Mouse (Mus musculus): ENCODE results near the gene Med12l. TPM values are rescaled to one million over a fixed set of nuclear protein-coding genes. Genes with fewer than 3 reads are reported as not detected.

Gene Med12l
- polyA plus RNA-seq, 1 experiment from 2014 or later, result 6.5 TPM

DNA sequence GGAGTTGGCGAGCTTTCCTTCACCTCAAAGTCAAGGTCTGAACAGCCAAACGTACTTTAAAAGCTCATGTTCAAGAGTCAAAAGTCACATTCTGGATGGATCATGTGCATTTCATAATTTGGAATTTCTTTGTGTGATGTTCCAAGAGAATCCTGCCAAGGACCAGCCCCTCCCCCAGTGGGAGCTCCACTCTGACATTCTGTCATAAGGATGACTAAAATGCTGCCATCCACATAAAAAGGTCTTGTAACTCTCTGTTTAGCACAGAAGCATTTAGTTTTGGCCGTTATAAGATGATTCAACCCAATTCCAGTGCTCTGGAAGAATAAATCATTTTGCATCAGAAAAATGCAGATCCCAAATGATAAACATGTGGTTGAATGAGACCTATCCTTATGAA is 348.5 kb downstream of the Med12l start:
- ATAC-seq (ENCODE audit: low FRiP score, low TSS enrichment), result no peak
- no peaks in the 10 kb centered on the region for H3K9me3 ChIP-seq (ENCODE audit: control insufficient read depth, low read length)
- no peak for DNase-seq
- no peak overlapping the region for H3K9ac ChIP-seq (replicated peaks; ENCODE audit: low read length)
- H3K27me3 ChIP-seq (ENCODE audit: control insufficient read depth, insufficient read depth, low read length), result no peaks in the 10 kb centered on the region
- H3K4me3 ChIP-seq (replicated peaks; ENCODE audit: low read depth, low read length), result no peak overlapping the region
- H3K36me3 ChIP-seq (ENCODE audit: control insufficient read depth, insufficient read depth, low read length), result no peaks in the 10 kb centered on the region
- no peak overlapping the region for H3K4me2 ChIP-seq (ENCODE audit: low read length)
- H3K27ac ChIP-seq (replicated peaks; ENCODE audit: low read depth, low read length), result no peak overlapping the region
- 93% methylated on average over 3 of the region's 3 CpGs for WGBS
- no peaks in the 10 kb centered on the region for H3K4me1 ChIP-seq (ENCODE audit: control insufficient read depth, insufficient read depth, low read length)

DNA sequence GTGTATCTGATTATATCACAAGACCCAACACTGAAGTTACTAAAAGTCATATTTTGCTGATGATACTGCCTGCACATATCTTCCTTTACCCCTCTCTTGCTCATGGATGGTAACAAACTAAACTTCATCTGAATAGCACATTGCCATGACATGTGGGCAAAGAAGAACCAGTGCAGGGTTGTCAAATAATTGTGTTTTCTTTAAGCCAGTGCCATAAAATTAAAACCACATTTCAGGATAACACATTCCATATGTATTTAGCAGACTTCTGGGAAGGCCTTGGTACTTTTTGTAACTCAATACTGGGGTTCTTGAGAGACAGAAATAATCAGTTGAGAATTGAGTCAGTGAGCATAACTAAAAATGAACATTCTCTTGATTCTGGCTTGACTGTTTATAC is 354.5 kb downstream of the Med12l start:
- Histone ChIP-seq H3K36me3 (ENCODE audit: control insufficient read depth, insufficient read depth, low read length) (no peaks in the 10 kb centered on the region), H3K27me3 (ENCODE audit: control insufficient read depth, insufficient read depth, low read length) (no peaks in the 10 kb centered on the region), H3K4me2 (ENCODE audit: low read length) (no peak overlapping the region), H3K9me3 (ENCODE audit: control insufficient read depth, low read length) (no peaks in the 10 kb centered on the region), H3K4me1 (ENCODE audit: control insufficient read depth, insufficient read depth, low read length) (no peaks in the 10 kb centered on the region), H3K9ac (replicated peaks; ENCODE audit: low read length) (no peak overlapping the region), H3K27ac (replicated peaks; ENCODE audit: low read depth, low read length) (no peak overlapping the region), H3K4me3 (replicated peaks; ENCODE audit: low read depth, low read length) (no peak overlapping the region)
- DNase-seq (no peak), ATAC-seq (ENCODE audit: low FRiP score, low TSS enrichment) (no peak)

DNA sequence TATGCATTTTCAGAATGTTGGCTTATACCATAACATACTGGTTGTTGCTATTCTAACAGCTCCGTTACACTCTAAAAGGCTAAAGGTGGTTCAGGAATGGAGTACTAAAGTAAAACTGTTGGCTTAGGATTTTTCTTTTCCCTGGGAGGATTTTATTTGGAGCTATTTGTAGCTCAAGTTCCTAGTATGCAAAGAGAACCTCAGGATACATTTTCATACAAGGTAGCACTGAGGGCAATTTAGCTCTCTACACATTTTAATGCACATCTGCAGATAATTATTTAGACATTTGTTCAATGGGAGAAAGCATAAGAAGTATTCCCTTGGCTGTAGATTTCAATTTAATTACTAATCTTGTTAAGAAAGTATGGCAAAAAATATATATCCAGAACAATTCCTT is 356.3 kb downstream of the Med12l start:
- Histone ChIP-seq H3K4me2 (ENCODE audit: low read length) (no peak overlapping the region), H3K4me3 (replicated peaks; ENCODE audit: low read depth, low read length) (no peak overlapping the region), H3K27me3 (ENCODE audit: control insufficient read depth, insufficient read depth, low read length) (no peaks in the 10 kb centered on the region), H3K36me3 (ENCODE audit: control insufficient read depth, insufficient read depth, low read length) (no peaks in the 10 kb centered on the region), H3K9ac (replicated peaks; ENCODE audit: low read length) (no peak overlapping the region), H3K9me3 (ENCODE audit: control insufficient read depth, low read length) (no peaks in the 10 kb centered on the region), H3K4me1 (ENCODE audit: control insufficient read depth, insufficient read depth, low read length) (no peaks in the 10 kb centered on the region), H3K27ac (replicated peaks; ENCODE audit: low read depth, low read length) (no peak overlapping the region)
- no peak for ATAC-seq (ENCODE audit: low FRiP score, low TSS enrichment)
- WGBS, result 93% methylated on average over 1 of the region's 1 CpGs
- DNase-seq, result no peak

Other genes starting within 250 kb of the Med12l start
- not detected in 2 replicates for gene Mindy4b-ps, start 183.5 kb upstream of the Med12l start, polyA plus RNA-seq (2014; fragmentation: Nextera tagmentation; extraction: Ambion mirVana)
- 0.51 and 0.63 TPM in 2 replicates for gene Clrn1, start 120.5 kb upstream of the Med12l start, polyA plus RNA-seq (2014; fragmentation: Nextera tagmentation; extraction: Ambion mirVana)
- gene Gpr171, start 96.0 kb downstream of the Med12l start, polyA plus RNA-seq (2014; fragmentation: Nextera tagmentation; extraction: Ambion mirVana), result 0.78 and 1.3 TPM in 2 replicates
- 2.9 and 4.1 TPM in 2 replicates for gene P2ry14, start 147.8 kb downstream of the Med12l start, polyA plus RNA-seq (2014; fragmentation: Nextera tagmentation; extraction: Ambion mirVana)
- gene Gpr87, start 189.3 kb downstream of the Med12l start, polyA plus RNA-seq (2014; fragmentation: Nextera tagmentation; extraction: Ambion mirVana), result 0.20 and 0.26 TPM in 2 replicates
- 0.85 and 1.4 TPM in 2 replicates for gene P2ry13, start 205.1 kb downstream of the Med12l start, polyA plus RNA-seq (2014; fragmentation: Nextera tagmentation; extraction: Ambion mirVana)